Mouse (Mus musculus): ENCODE results near the gene Slfn2. TPM values are rescaled to one million over a fixed set of nuclear protein-coding genes. Genes with fewer than 3 reads are reported as not detected.
A peak's percentile ranks its signal among the peaks of the same experiment; 100 is the strongest.

Slfn2 gene
- polyA plus RNA-seq, 1 experiment from 2014 or later = 1.6 TPM

GRCm38 (mm10) chr11:83084161-83084560, 19.2 kb downstream of the Slfn2 start:
- WGBS = 88% methylated on average over 2 of the region's 2 CpGs
- H3K4me2 ChIP-seq (ENCODE audit: low read depth, low read length, severe bottlenecking) = no peak overlapping the region
- H3K4me1 ChIP-seq (replicated peaks; ENCODE audit: control insufficient read depth, insufficient read depth, low read length) = no peaks in the 10 kb centered on the region
- H3K9ac ChIP-seq (ENCODE audit: low read length) = no peak overlapping the region
- H3K9me3 ChIP-seq (ENCODE audit: control insufficient read depth, low read length) = no peaks in the 10 kb centered on the region
- peak; percentile 13 for DNase-seq (ENCODE audit: low spot score)
- no peak overlapping the region for H3K27ac ChIP-seq (ENCODE audit: low read depth, low read length)
- no peaks in the 10 kb centered on the region for H3K27me3 ChIP-seq (ENCODE audit: control insufficient read depth, insufficient read depth, low read length)
- no peak for ATAC-seq (replicated peaks; ENCODE audit: low FRiP score)
- H3K36me3 ChIP-seq (ENCODE audit: control insufficient read depth, insufficient read depth, low read length) = no peaks in the 10 kb centered on the region
- H3K4me3 ChIP-seq (ENCODE audit: low read depth, low read length) = no peak overlapping the region

GRCm38 (mm10) chr11:83084761-83085160, 19.8 kb downstream of the Slfn2 start:
- WGBS = 88% methylated on average over 10 of the region's 10 CpGs
- Histone ChIP-seq H3K36me3 (ENCODE audit: control insufficient read depth, insufficient read depth, low read length) (no peaks in the 10 kb centered on the region), H3K27ac (ENCODE audit: low read depth, low read length) (no peak overlapping the region), H3K4me2 (ENCODE audit: low read depth, low read length, severe bottlenecking) (no peak overlapping the region), H3K4me1 (replicated peaks; ENCODE audit: control insufficient read depth, insufficient read depth, low read length) (no peaks in the 10 kb centered on the region), H3K27me3 (ENCODE audit: control insufficient read depth, insufficient read depth, low read length) (no peaks in the 10 kb centered on the region), H3K9ac (ENCODE audit: low read length) (no peak overlapping the region), H3K9me3 (ENCODE audit: control insufficient read depth, low read length) (no peaks in the 10 kb centered on the region), H3K4me3 (ENCODE audit: low read depth, low read length) (no peak overlapping the region)
- peak; percentile 29 for DNase-seq (ENCODE audit: low spot score)
- no peak for ATAC-seq (replicated peaks; ENCODE audit: low FRiP score)

- H3K36me3 ChIP-seq (ENCODE audit: control insufficient read depth, insufficient read depth, low read length) = no peaks in the 10 kb centered on the region
- H3K4me3 ChIP-seq (ENCODE audit: low read depth, low read length) = no peak overlapping the region
- DNase-seq (ENCODE audit: low spot score) (no peak), ATAC-seq (replicated peaks; ENCODE audit: low FRiP score) (no peak)
- H3K27me3 ChIP-seq (ENCODE audit: control insufficient read depth, insufficient read depth, low read length) = no peaks in the 10 kb centered on the region
- no peaks in the 10 kb centered on the region for H3K4me1 ChIP-seq (replicated peaks; ENCODE audit: control insufficient read depth, insufficient read depth, low read length)
- H3K27ac ChIP-seq (ENCODE audit: low read depth, low read length) = no peak overlapping the region
- WGBS = 43% methylated on average over 2 of the region's 2 CpGs
- no peak overlapping the region for H3K9ac ChIP-seq (ENCODE audit: low read length)
- H3K4me2 ChIP-seq (ENCODE audit: low read depth, low read length, severe bottlenecking) = no peak overlapping the region
- H3K9me3 ChIP-seq (ENCODE audit: control insufficient read depth, low read length) = no peaks in the 10 kb centered on the region
These were observed 50.2 kb downstream of the Slfn2 start for GRCm38 (mm10) chr11:83115138-83115537.

- no peaks in the 10 kb centered on the region for H3K36me3 ChIP-seq (ENCODE audit: control insufficient read depth, insufficient read depth, low read length)
- no peak within 1 kb of the TSS for H3K4me3 ChIP-seq (ENCODE audit: low read depth, low read length)
- H3K4me2 ChIP-seq (ENCODE audit: low read depth, low read length, severe bottlenecking) = no peak within 1 kb of the TSS
- ATAC-seq (replicated peaks; ENCODE audit: low FRiP score) = no peak
- WGBS = 91% methylated on average over 13 of the region's 13 CpGs
- H3K4me1 ChIP-seq (replicated peaks; ENCODE audit: control insufficient read depth, insufficient read depth, low read length) = no peaks in the 10 kb centered on the region
- H3K27ac ChIP-seq (ENCODE audit: low read depth, low read length) = no peak within 1 kb of the TSS
- no peak within 1 kb of the TSS for H3K9ac ChIP-seq (ENCODE audit: low read length)
- H3K9me3 ChIP-seq (ENCODE audit: control insufficient read depth, low read length) = no peaks in the 10 kb centered on the region
- H3K27me3 ChIP-seq (ENCODE audit: control insufficient read depth, insufficient read depth, low read length) = no peaks in the 10 kb centered on the region
- no peak for DNase-seq (ENCODE audit: low spot score)
These were observed 51.8 kb downstream of the Slfn2 start, which contains the start of gene Slfn1 for GRCm38 (mm10) chr11:83116597-83117227. Gene Slfn1, plus strand, starts transcription at chr11:83116849.

- WGBS = 56% methylated on average over 3 of the region's 3 CpGs
- H3K4me1 ChIP-seq (replicated peaks; ENCODE audit: control insufficient read depth, insufficient read depth, low read length) = no peaks in the 10 kb centered on the region
- H3K36me3 ChIP-seq (ENCODE audit: control insufficient read depth, insufficient read depth, low read length) = no peaks in the 10 kb centered on the region
- no peak overlapping the region for H3K4me2 ChIP-seq (ENCODE audit: low read depth, low read length, severe bottlenecking)
- no peak overlapping the region for H3K9ac ChIP-seq (ENCODE audit: low read length)
- DNase-seq (ENCODE audit: low spot score) (no peak), ATAC-seq (replicated peaks; ENCODE audit: low FRiP score) (no peak)
- no peaks in the 10 kb centered on the region for H3K27me3 ChIP-seq (ENCODE audit: control insufficient read depth, insufficient read depth, low read length)
- H3K9me3 ChIP-seq (ENCODE audit: control insufficient read depth, low read length) = no peaks in the 10 kb centered on the region
- H3K4me3 ChIP-seq (ENCODE audit: low read depth, low read length) = no peak overlapping the region
- no peak overlapping the region for H3K27ac ChIP-seq (ENCODE audit: low read depth, low read length)
These were observed 53.1 kb downstream of the Slfn2 start for GRCm38 (mm10) chr11:83118056-83118455.

Small RNA genes within 50 kb of the gene (microRNA-seq; reads per million reads assigned to microRNA genes)
- gene Gm27598 (ENCODE audit: insufficient number of aligned reads) = not detected

Other genes starting within 250 kb of the Slfn2 start
- gene Rffl, start 193.9 kb upstream of the Slfn2 start, polyA plus RNA-seq (2014; fragmentation: Nextera tagmentation; extraction: Ambion mirVana) = 17.0 and 18.4 TPM in 2 replicates
- 15.6 and 17.4 TPM in 2 replicates for gene Rad51d, start 174.5 kb upstream of the Slfn2 start, polyA plus RNA-seq (2014; fragmentation: Nextera tagmentation; extraction: Ambion mirVana)
- gene Fndc8, start 173.0 kb upstream of the Slfn2 start, polyA plus RNA-seq (2014; fragmentation: Nextera tagmentation; extraction: Ambion mirVana) = 0.44 and 0.48 TPM in 2 replicates
- gene Nle1, start 156.7 kb upstream of the Slfn2 start, polyA plus RNA-seq (2014; fragmentation: Nextera tagmentation; extraction: Ambion mirVana) = 31.9 and 34.8 TPM in 2 replicates
- gene Unc45b, start 154.6 kb upstream of the Slfn2 start, polyA plus RNA-seq (2014; fragmentation: Nextera tagmentation; extraction: Ambion mirVana) = 0.20 and 0.41 TPM in 2 replicates
- 0.28 and 0.40 TPM in 2 replicates for gene Slfn5, start 113.8 kb upstream of the Slfn2 start, polyA plus RNA-seq (2014; fragmentation: Nextera tagmentation; extraction: Ambion mirVana)
- gene Slfn9, start 73.3 kb upstream of the Slfn2 start, polyA plus RNA-seq (2014; fragmentation: Nextera tagmentation; extraction: Ambion mirVana) = 9.3 and 9.8 TPM in 2 replicates
- 0.15 and 0.16 TPM in 2 replicates for gene Slfn8, start 44.3 kb upstream of the Slfn2 start, polyA plus RNA-seq (2014; fragmentation: Nextera tagmentation; extraction: Ambion mirVana)
- not detected in 2 replicates for gene Slfn1, start 51.7 kb downstream of the Slfn2 start, polyA plus RNA-seq (2014; fragmentation: Nextera tagmentation; extraction: Ambion mirVana)
- gene Slfn4, start 110.1 kb downstream of the Slfn2 start, polyA plus RNA-seq (2014; fragmentation: Nextera tagmentation; extraction: Ambion mirVana) = not detected in 2 replicates
- 0.49 and 0.52 TPM in 2 replicates for gene Slfn3, start 126.2 kb downstream of the Slfn2 start, polyA plus RNA-seq (2014; fragmentation: Nextera tagmentation; extraction: Ambion mirVana)
- gene Slfn14, start 221.6 kb downstream of the Slfn2 start, polyA plus RNA-seq (2014; fragmentation: Nextera tagmentation; extraction: Ambion mirVana) = 0.67 and 0.91 TPM in 2 replicates
- 108 and 110 TPM in 2 replicates for gene Ap2b1, start 233.9 kb downstream of the Slfn2 start, polyA plus RNA-seq (2014; fragmentation: Nextera tagmentation; extraction: Ambion mirVana)
- gene Pex12, start 237.5 kb downstream of the Slfn2 start, polyA plus RNA-seq (2014; fragmentation: Nextera tagmentation; extraction: Ambion mirVana) = 16.0 and 16.5 TPM in 2 replicates

Data from forebrain, embryonic 11.5 days (tissue).